Mouse (Mus musculus): Measurements from ENCODE around the gene Usmg5.
"Not testable (repeated sequence)": the region's sequence is repeated elsewhere in the genome, so short reads cannot be mapped to it uniquely, and the experiment has no call there.

Gene Usmg5

GRCm38 (mm10) chr19:47090550-47091156, at the start of gene Usmg5, which contains the start of gene Pdcd11:
TSS of gene Usmg5 (minus strand) at chr19:47090647.
TSS of gene Pdcd11 (plus strand) at chr19:47090768.
- peak; percentile 95 for DNase-seq

GRCm38 (mm10) chr19:47139611-47140010, 49.2 kb upstream of the Usmg5 start:
- DNase-seq = not testable (repeated sequence)

- peak; percentile 57 for DNase-seq
Observed at GRCm38 (mm10) chr19:47137771-47138421, 47.4 kb upstream of the Usmg5 start, which contains the start of gene Calhm2. TSS of gene Calhm2 (minus strand) at chr19:47138294.

GRCm38 (mm10) chr19:47137051-47137581, 46.7 kb upstream of the Usmg5 start:
- DNase-seq = peak; percentile 37

DNA sequence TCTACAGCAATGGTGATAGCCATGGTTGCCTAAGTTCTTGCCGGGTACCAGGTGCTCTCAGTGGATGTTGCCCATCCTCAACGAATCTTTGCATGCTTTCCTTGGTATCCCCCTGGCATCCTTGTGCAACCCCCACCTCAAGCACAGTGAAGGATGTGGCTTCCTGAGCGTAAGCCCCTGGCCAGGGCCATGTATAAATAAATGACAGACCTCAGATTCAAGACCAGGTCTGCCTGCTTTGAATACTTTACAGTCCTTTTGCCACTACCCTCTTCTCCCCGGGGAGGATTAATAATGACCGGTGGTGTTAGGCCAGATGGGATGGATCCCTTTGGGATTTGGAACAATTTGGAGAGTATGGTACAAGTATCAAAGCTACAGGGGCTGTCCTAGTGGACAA, 45.7 kb upstream of the Usmg5 start:
- DNase-seq = no peak

DNA sequence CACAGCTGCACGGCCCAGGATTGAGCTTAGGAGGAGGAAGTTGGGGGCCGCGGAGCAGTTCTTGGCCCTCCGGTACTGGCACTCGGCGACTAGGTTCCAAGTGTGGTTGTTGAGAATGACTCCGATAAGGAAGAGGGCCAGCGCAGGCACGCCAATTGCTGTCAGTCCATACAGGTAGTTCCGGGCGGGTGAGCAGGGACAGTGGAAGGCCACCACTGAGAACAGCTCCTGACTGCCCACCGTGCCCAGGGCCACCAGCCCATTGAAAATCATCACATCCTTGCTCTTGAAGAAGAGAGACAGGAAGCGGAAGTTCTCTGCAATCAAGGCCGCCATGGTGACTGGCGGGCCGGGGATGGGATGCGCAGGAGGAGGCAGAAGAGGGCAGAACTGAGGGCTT, 45.1 kb upstream of the Usmg5 start:
- DNase-seq = no peak

GRCm38 (mm10) chr19:47133161-47133560, 42.7 kb upstream of the Usmg5 start:
- DNase-seq = no peak

GRCm38 (mm10) chr19:47130551-47131125, 40.2 kb upstream of the Usmg5 start:
- DNase-seq = no peak

- no peak for DNase-seq
Observed at GRCm38 (mm10) chr19:47128835-47129234, 38.4 kb upstream of the Usmg5 start.

DNA sequence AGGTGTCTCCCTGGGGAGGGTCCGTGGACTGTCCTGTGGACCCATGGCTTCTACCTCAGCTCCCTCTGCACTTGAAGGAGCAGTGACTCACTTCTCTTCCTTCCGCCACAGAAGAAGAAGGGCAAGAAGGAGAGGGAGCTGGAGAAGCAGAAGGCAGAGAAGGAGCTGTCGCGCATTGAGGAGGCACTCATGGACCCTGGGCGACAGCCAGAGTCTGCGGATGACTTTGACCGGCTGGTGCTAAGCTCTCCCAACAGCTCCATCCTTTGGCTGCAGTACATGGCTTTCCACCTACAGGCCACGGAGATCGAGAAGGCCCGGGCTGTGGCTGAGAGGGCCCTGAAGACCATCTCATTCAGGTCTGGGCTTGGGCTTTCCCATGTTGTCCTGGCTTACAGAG, 37.7 kb upstream of the Usmg5 start:
- DNase-seq = no peak

GRCm38 (mm10) chr19:47122802-47123201, 32.4 kb upstream of the Usmg5 start:
- DNase-seq = peak; percentile 50

DNA sequence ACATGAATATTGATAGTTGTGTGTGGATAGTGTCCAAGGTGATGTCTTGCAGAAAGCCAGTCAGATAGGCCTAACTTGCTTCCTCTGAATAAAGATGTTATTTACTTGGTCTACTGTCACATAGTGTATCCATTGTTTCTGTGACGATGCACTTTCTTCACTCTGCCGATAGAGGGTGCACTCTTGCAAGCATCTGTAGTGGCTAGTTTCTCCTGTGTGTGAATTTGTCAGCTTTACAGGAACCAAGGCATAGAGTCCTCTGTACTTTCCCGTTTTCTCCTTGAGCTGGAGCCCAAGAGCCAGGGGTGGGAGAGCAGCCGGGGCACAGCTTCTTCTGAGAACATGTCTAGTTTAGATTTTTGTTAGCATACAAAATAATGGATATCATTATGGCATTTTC, 30.6 kb upstream of the Usmg5 start:
- no peak for DNase-seq

- no peak for DNase-seq
Observed at GRCm38 (mm10) chr19:47118634-47119033, 28.2 kb upstream of the Usmg5 start.

DNA sequence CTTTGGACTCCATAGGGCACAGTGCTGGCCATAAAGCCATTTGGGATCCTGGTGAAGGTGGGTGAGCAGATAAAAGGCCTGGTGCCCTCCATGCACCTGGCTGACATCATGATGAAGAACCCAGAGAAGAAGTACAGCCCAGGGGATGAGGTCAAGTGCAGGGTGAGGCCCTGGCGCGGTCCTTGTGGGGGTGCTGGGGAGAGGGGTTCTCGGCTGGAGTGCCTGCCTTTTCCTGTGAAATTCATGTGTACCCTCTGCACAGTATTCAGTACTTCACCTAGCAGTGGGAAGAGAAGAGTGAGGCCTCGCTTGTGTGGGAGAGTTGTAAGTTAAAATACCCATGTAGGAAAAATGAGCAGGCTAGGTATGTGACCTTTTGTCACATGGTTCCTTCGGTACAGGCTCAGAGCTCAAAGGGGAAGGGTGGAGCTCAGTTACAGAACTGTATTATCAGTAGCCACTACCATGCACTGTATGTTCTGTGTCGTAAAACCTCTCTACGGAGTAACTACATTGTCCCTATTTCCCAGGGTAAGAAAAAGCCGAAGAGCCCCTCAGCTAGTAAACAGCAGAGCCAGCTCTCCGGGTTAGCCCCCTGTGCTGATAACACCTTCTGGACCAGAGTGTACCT, 14.3 kb upstream of the Usmg5 start:
- no peak for DNase-seq

- no peak for DNase-seq
Observed at GRCm38 (mm10) chr19:47101080-47101479, 10.6 kb upstream of the Usmg5 start.

GRCm38 (mm10) chr19:47089718-47090525, 525 bp downstream of the Usmg5 start:
- DNase-seq = peak; percentile 15

GRCm38 (mm10) chr19:47088226-47088625, 2.2 kb downstream of the Usmg5 start:
- DNase-seq = no peak

DNA sequence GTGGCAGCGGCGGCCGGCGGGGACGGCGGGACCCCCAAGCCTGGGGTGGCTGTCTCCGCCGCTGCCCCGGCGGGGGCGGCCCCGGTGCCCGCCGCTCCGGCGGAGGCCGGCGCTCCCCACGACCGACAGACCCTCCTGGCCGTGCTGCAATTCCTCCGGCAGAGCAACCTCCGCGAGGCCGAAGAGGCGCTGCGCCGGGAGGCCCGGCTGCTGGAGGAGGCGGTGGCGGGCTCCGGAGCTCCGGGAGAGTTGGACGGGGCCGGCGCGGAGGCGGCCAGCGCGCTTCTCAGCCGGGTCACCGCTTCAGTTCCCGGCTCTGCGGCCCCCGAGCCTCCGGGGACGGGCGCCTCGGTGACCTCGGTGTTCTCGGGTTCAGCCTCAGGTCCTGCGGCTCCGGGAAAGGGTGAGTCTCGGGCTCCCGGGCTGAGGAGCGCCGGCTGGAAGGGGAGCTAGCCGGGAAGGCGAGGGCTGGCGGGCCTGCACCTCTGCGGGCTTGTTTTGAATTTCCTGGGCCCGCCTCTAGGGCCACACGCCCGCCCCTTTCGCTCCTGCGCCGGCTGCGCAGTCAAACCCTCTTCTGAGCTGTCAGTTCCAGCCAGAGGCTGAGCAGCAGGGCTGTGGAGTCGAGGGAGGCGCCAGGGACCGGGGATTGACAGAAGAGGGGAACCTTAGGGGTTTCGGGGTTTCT, 22.4 kb downstream of the Usmg5 start:
- peak; percentile 82 for DNase-seq

DNA sequence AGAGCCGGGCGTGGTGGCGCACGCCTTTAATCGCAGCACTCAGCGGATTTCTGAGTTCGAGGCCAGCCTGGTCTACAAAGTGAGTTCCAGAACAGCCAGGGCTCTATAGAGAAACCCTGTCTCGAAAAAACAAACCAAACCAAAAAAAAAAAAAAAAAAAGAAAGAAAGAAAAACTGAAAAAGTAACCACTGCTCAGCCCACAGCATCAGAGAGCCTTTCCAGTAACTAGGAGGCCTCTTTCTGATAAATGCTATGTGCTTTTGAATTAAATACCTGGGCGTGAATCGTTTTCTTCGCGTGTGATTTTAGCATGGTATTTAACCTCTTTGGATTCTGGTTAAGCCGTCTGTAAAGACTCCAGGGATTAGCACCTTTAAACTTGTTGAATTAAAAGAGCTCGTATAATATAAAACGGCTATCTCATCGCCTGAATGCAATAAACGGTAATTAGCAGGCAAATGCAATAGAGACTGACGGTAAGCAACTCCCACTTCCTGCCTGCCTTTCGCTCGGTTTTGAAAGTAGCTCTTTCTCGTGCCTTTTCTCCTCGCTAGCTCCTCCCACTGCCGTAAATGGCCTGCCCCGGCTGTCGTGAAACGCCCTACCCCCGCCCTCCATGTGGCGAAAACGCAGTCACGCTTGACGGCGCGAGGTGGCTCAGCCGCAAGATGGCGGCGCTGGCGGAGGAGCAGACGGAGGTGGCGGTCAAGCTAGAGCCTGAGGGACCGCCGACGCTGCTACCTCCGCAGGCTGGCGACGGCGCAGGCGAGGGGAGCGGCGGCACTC, 23.2 kb downstream of the Usmg5 start, which contains the start of gene Taf5:
TSS of gene Taf5 (plus strand) at position 651 of the 787 bp plus-strand sequence.
- DNase-seq = peak; percentile 97

DNA sequence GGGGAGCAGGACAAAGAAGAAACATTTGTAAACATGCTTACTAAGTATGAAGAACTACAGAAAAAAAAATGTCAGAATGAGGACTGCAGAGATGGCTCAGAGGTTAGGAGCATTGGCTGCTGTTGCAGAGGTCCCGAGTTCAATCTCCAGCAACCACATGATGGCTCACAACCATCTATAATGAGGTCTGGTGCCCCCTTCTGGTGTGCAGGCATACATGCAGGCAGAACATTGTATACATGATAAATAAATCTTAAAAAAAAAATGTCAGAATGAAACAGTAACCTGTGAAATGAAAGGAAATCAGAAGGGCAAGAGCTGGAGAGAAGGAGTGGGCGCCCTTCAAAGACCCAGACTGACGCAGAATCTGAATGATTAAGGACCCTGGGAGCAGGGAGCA, 24.6 kb downstream of the Usmg5 start:
- DNase-seq = no peak

DNA sequence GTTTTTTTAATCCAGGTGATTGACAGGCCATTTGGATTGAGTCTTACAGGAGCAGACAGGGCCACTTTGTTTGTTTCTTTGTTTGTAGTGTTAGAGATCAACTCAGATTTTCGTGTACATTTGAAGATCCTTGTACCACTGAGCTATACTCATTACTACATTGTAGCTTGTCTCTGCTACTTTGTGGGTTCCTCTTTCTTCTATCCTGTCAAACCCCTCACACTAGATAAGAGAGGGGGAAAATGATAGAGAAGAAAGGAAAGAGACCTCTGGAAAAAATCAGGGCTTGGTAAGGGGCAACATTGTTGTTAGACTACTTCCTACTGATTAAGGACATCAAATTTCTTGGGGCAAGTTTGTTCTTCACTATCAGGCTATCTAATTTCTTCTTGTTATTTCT, 32.8 kb downstream of the Usmg5 start:
- DNase-seq = no peak
